Mouse (Mus musculus) G1E (cell line): ENCODE data around the gene Ctns. TPM values are rescaled to one million over a fixed set of nuclear protein-coding genes. Genes with fewer than 3 reads are reported as not detected.

Experiments used
- ATAC-seq: 2 replicates; pipeline ENCODE4 v1.8.0; 2016; ENCODE audit warnings: mild to moderate bottlenecking; ENCODE audit not compliant: insufficient number of reproducible peaks, poor library complexity, low FRiP score, severe bottlenecking; ENCODE audit errors: extremely low read depth
- DNase-seq: peaks from one replicate; pipeline ENCODE4 v3.0.0; 2012; ENCODE audit warnings: low spot score
- H3K27me3 ChIP-seq: 2 replicates; pipeline ENCODE4 v1.6.1; 2012; ENCODE audit warnings: mild to moderate bottlenecking, low read length, inconsistent platforms; ENCODE audit not compliant: insufficient read depth
- H3K36me3 ChIP-seq: replicated peaks from 2 replicates; pipeline ENCODE3; 2012; ENCODE audit warnings: mild to moderate bottlenecking, inconsistent platforms
- H3K4me1 ChIP-seq: 2 replicates; pipeline ENCODE4 v1.6.1; 2012; ENCODE audit warnings: low read depth, low read length, inconsistent platforms, mixed read lengths; ENCODE audit not compliant: insufficient read depth
- H3K4me3 ChIP-seq: 2 replicates; pipeline ENCODE4 v1.5.1; 2012; ENCODE audit warnings: low read depth, mild to moderate bottlenecking, inconsistent platforms, low read length, moderate library complexity, mixed read lengths
- H3K9me3 ChIP-seq: replicated peaks from 2 replicates; pipeline ENCODE4 v1.6.1; 2012; ENCODE audit warnings: inconsistent platforms
- CTCF ChIP-seq: IDR thresholded peaks from 2 replicates; pipeline ENCODE4 v1.5.1; 2012; ENCODE audit warnings: low read depth, low read length, inconsistent platforms, mixed read lengths
- GATA1 ChIP-seq: IDR thresholded peaks from 2 replicates; pipeline ENCODE4 v1.6.1; 2012; ENCODE audit warnings: borderline replicate concordance, low read length, inconsistent platforms, mixed read lengths
- GATA2 ChIP-seq: IDR thresholded peaks from 2 replicates; pipeline ENCODE4 v1.6.1; 2012; ENCODE audit warnings: low read depth, low read length, inconsistent platforms, borderline replicate concordance
- POLR2AphosphoS5 ChIP-seq: IDR thresholded peaks from 2 replicates; pipeline ENCODE4 v1.6.1; 2012; ENCODE audit warnings: low read depth, low read length, inconsistent platforms; ENCODE audit not compliant: insufficient replicate concordance
- TAL1 ChIP-seq: conservative IDR thresholded peaks from 2 replicates; pipeline ENCODE4 v1.6.1; 2012; ENCODE audit warnings: low read depth, low read length, inconsistent platforms, mixed read lengths
- polyA plus RNA-seq: library from polyadenylated mRNA; stranded (reverse); fragments of >175 nt; gene quantifications from 2 replicates; pipeline ENCODE4 v1.2.3, GENCODE M21; 2012
- total RNA-seq, 2 experiments: library from RNA; stranded (forward) in 1 of 2; stranded (reverse) in 1 of 2; fragments of 200-1000 nt in 1 of 2; fragments of >200 nt in 1 of 2; fragmentation: Nextera tagmentation in 1 of 2; gene quantifications; 2 replicates each; pipeline ENCODE4 v1.2.3; 2014 to 2017

Ctns gene
- total and polyA plus RNA-seq, 3 experiments: 3.6 to 28.7 (median 19.8) TPM

- Histone ChIP-seq H3K9me3 (no peaks in the 10 kb centered on the region), H3K27me3 (peaks cover 3% of the 10 kb centered on the region; the same call in 1 of the 2 replicates), H3K4me3 (peak within 1 kb of the TSS; percentile 98), H3K36me3 (peaks cover 30% of the 10 kb centered on the region), H3K4me1 (peaks cover 45% of the 10 kb centered on the region)
- DNase-seq (peak; percentile 95), ATAC-seq (peak; percentile 76)
- TF ChIP-seq GATA2 (no peak), CTCF (peak; percentile 65), GATA1 (no peak), TAL1 (no peak), POLR2AphosphoS5 (no peak)
Measured at GRCm38 (mm10) chr11:73137591-73138501, 61.0 kb downstream of the Ctns start, which contains the start of gene Haspin. Gene Haspin (minus strand): TSS chr11:73138294.

DNA sequence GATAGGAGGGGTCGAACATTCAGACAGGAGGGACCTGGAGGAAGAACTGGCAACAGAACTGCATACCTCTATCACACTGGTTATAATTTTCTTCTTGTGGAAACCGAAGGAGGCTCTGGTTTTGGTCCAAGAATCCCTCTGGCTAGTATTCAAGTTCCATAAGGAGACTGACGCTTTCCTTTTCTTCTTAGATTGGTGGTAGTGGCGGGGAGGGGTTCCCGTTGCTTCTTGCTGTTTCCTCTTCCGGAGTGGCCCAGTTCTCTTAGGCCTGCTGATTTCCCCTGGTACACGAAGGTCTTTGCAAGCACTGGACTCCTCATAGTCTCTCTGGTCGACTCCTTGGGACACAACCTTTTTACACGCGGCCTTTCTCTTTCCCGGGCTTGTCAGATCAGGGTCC lies 61.7 kb downstream of the Ctns start:
- Histone ChIP-seq H3K27me3 (peaks cover 2% of the 10 kb centered on the region; the same call in 1 of the 2 replicates), H3K4me3 (peak overlapping the region; percentile 98), H3K4me1 (peaks cover 49% of the 10 kb centered on the region), H3K9me3 (no peaks in the 10 kb centered on the region), H3K36me3 (peaks cover 37% of the 10 kb centered on the region)
- no peak for ATAC-seq
- TF ChIP-seq GATA1 (no peak), CTCF (no peak), GATA2 (no peak), POLR2AphosphoS5 (no peak), TAL1 (no peak)
- DNase-seq: peak; percentile 34

- peaks cover 41% of the 10 kb centered on the region for H3K36me3 ChIP-seq
- peaks cover 51% of the 10 kb centered on the region for H3K4me1 ChIP-seq
- no peaks in the 10 kb centered on the region; the same call in 1 of the 2 replicates for H3K27me3 ChIP-seq
- no peaks in the 10 kb centered on the region for H3K9me3 ChIP-seq
- H3K4me3 ChIP-seq: peak overlapping the region; percentile 98
- no peak for DNase-seq
- TF ChIP-seq GATA1 (no peak), GATA2 (0 out of 2 replicates have a peak, but pooled peaks have one; percentile 40)
- ATAC-seq: no peak
Measured at GRCm38 (mm10) chr11:73136587-73136986, 62.3 kb downstream of the Ctns start.

GRCm38 (mm10) chr11:73134222-73134621 lies 64.6 kb downstream of the Ctns start:
- TF ChIP-seq GATA1 (no peak), POLR2AphosphoS5 (no peak), CTCF (no peak), TAL1 (no peak), GATA2 (no peak)
- H3K4me1 ChIP-seq: peaks cover 69% of the 10 kb centered on the region
- no peaks in the 10 kb centered on the region for H3K9me3 ChIP-seq
- DNase-seq (no peak), ATAC-seq (no peak)
- H3K36me3 ChIP-seq: peaks cover 64% of the 10 kb centered on the region
- no peaks in the 10 kb centered on the region for H3K27me3 ChIP-seq
- peak overlapping the region; percentile 25; the same call in 1 of the 2 replicates for H3K4me3 ChIP-seq

Other genes with a start within 250 kb of the Ctns start
- 56.9 and 63.9 TPM in 2 replicates for gene Atp2a3, start 237.9 kb downstream of the Ctns start, total RNA-seq (2014; fragmentation: Nextera tagmentation)
- gene Atp2a3, start 237.9 kb downstream of the Ctns start, total RNA-seq (2017): 79.9 and 101 TPM in 2 replicates
- 79.0 and 95.8 TPM in 2 replicates for gene Atp2a3, start 237.9 kb downstream of the Ctns start, polyA plus RNA-seq
- 11.4 and 12.0 TPM in 2 replicates for gene P2rx1, start 199.9 kb downstream of the Ctns start, total RNA-seq (2014; fragmentation: Nextera tagmentation)
- 46.9 and 53.7 TPM in 2 replicates for gene P2rx1, start 199.9 kb downstream of the Ctns start, total RNA-seq (2017)
- gene P2rx1, start 199.9 kb downstream of the Ctns start, polyA plus RNA-seq: 11.7 and 14.8 TPM in 2 replicates
- gene Camkk1, start 180.0 kb downstream of the Ctns start, total RNA-seq (2014; fragmentation: Nextera tagmentation): 1.9 and 4.2 TPM in 2 replicates
- gene Camkk1, start 180.0 kb downstream of the Ctns start, total RNA-seq (2017): 13.1 and 13.8 TPM in 2 replicates
- 8.9 and 9.9 TPM in 2 replicates for gene Camkk1, start 180.0 kb downstream of the Ctns start, polyA plus RNA-seq
- gene Ncbp3, start 151.3 kb downstream of the Ctns start, total RNA-seq (2014; fragmentation: Nextera tagmentation): 23.9 and 25.0 TPM in 2 replicates
- 20.0 and 24.2 TPM in 2 replicates for gene Ncbp3, start 151.3 kb downstream of the Ctns start, total RNA-seq (2017)
- 11.2 and 13.3 TPM in 2 replicates for gene Ncbp3, start 151.3 kb downstream of the Ctns start, polyA plus RNA-seq
- gene Itgae, start 108.5 kb downstream of the Ctns start, total RNA-seq (2014; fragmentation: Nextera tagmentation): 0.19 and 0.23 TPM in 2 replicates
- 0.05 and 0.06 TPM in 2 replicates for gene Itgae, start 108.5 kb downstream of the Ctns start, total RNA-seq (2017)
- 0.03 and 0.04 TPM in 2 replicates for gene Itgae, start 108.5 kb downstream of the Ctns start, polyA plus RNA-seq
- gene Haspin, start 60.7 kb downstream of the Ctns start, total RNA-seq (2014; fragmentation: Nextera tagmentation): 16.7 and 18.4 TPM in 2 replicates
- 16.9 and 17.5 TPM in 2 replicates for gene Haspin, start 60.7 kb downstream of the Ctns start, total RNA-seq (2017)
- gene Haspin, start 60.7 kb downstream of the Ctns start, polyA plus RNA-seq: 19.5 and 23.1 TPM in 2 replicates
- gene P2rx5, start 38.6 kb downstream of the Ctns start, total RNA-seq (2014; fragmentation: Nextera tagmentation): not detected in 2 replicates
- 0.05 TPM in 1 of 2 replicates, not detected in the other for gene P2rx5, start 38.6 kb downstream of the Ctns start, total RNA-seq (2017)
- not detected in 2 replicates for gene P2rx5, start 38.6 kb downstream of the Ctns start, polyA plus RNA-seq
- 54.7 and 66.2 TPM in 2 replicates for gene Emc6, start 22.0 kb downstream of the Ctns start, total RNA-seq (2014; fragmentation: Nextera tagmentation)
- 43.7 and 52.7 TPM in 2 replicates for gene Emc6, start 22.0 kb downstream of the Ctns start, total RNA-seq (2017)
- gene Emc6, start 22.0 kb downstream of the Ctns start, polyA plus RNA-seq: 178 and 243 TPM in 2 replicates
- gene Tax1bp3, start 22.0 kb downstream of the Ctns start, total RNA-seq (2014; fragmentation: Nextera tagmentation): 7.4 and 9.2 TPM in 2 replicates
- gene Tax1bp3, start 22.0 kb downstream of the Ctns start, total RNA-seq (2017): 17.8 and 21.1 TPM in 2 replicates
- gene Tax1bp3, start 22.0 kb downstream of the Ctns start, polyA plus RNA-seq: 4.1 and 9.0 TPM in 2 replicates
- gene Shpk, start 418 bp upstream of the Ctns start, total RNA-seq (2014; fragmentation: Nextera tagmentation): 2.1 and 2.4 TPM in 2 replicates
- gene Shpk, start 418 bp upstream of the Ctns start, total RNA-seq (2017): 2.8 and 3.2 TPM in 2 replicates
- 0.83 and 0.95 TPM in 2 replicates for gene Shpk, start 418 bp upstream of the Ctns start, polyA plus RNA-seq
- gene Trpv1, start 35.2 kb upstream of the Ctns start, total RNA-seq (2014; fragmentation: Nextera tagmentation): not detected in 2 replicates
- 0.12 TPM in 1 of 2 replicates, not detected in the other for gene Trpv1, start 35.2 kb upstream of the Ctns start, total RNA-seq (2017)
- not detected in 2 replicates for gene Trpv1, start 35.2 kb upstream of the Ctns start, polyA plus RNA-seq
- not detected in 2 replicates for gene Trpv3, start 68.3 kb upstream of the Ctns start, total RNA-seq (2014; fragmentation: Nextera tagmentation)
- gene Trpv3, start 68.3 kb upstream of the Ctns start, total RNA-seq (2017): under 0.01 and 0.16 TPM in 2 replicates
- gene Trpv3, start 68.3 kb upstream of the Ctns start, polyA plus RNA-seq: not detected in 2 replicates
- not detected in 2 replicates for gene Aspa, start 130.6 kb upstream of the Ctns start, total RNA-seq (2014; fragmentation: Nextera tagmentation)
- gene Aspa, start 130.6 kb upstream of the Ctns start, total RNA-seq (2017): under 0.01 and 0.22 TPM in 2 replicates
- not detected in 2 replicates for gene Aspa, start 130.6 kb upstream of the Ctns start, polyA plus RNA-seq
- not detected in 2 replicates for gene Gm49340, start 130.7 kb upstream of the Ctns start, total RNA-seq (2014; fragmentation: Nextera tagmentation)
- not detected in 2 replicates for gene Gm49340, start 130.7 kb upstream of the Ctns start, total RNA-seq (2017)
- not detected in 2 replicates for gene Gm49340, start 130.7 kb upstream of the Ctns start, polyA plus RNA-seq
- not detected in 2 replicates for gene Spata22, start 130.7 kb upstream of the Ctns start, total RNA-seq (2014; fragmentation: Nextera tagmentation)
- gene Spata22, start 130.7 kb upstream of the Ctns start, total RNA-seq (2017): not detected in 2 replicates
- gene Spata22, start 130.7 kb upstream of the Ctns start, polyA plus RNA-seq: not detected in 2 replicates
- not detected in 2 replicates for gene Olfr20, start 151.7 kb upstream of the Ctns start, total RNA-seq (2014; fragmentation: Nextera tagmentation)
- gene Olfr20, start 151.7 kb upstream of the Ctns start, total RNA-seq (2017): 0.11 TPM in 1 of 2 replicates, not detected in the other
- gene Olfr20, start 151.7 kb upstream of the Ctns start, polyA plus RNA-seq: not detected in 2 replicates
- not detected in 2 replicates for gene Olfr376, start 172.2 kb upstream of the Ctns start, total RNA-seq (2014; fragmentation: Nextera tagmentation)
- gene Olfr376, start 172.2 kb upstream of the Ctns start, total RNA-seq (2017): 0.27 TPM in 1 of 2 replicates, not detected in the other
- gene Olfr376, start 172.2 kb upstream of the Ctns start, polyA plus RNA-seq: not detected in 2 replicates
- not detected in 2 replicates for gene Olfr1, start 200.6 kb upstream of the Ctns start, total RNA-seq (2014; fragmentation: Nextera tagmentation)
- 0.06 and 0.16 TPM in 2 replicates for gene Olfr1, start 200.6 kb upstream of the Ctns start, total RNA-seq (2017)
- not detected in 2 replicates for gene Olfr1, start 200.6 kb upstream of the Ctns start, polyA plus RNA-seq
- gene Olfr378, start 229.4 kb upstream of the Ctns start, total RNA-seq (2014; fragmentation: Nextera tagmentation): not detected in 2 replicates
- gene Olfr378, start 229.4 kb upstream of the Ctns start, total RNA-seq (2017): 0.23 TPM in 1 of 2 replicates, not detected in the other
- not detected in 2 replicates for gene Olfr378, start 229.4 kb upstream of the Ctns start, polyA plus RNA-seq